Mouse (Mus musculus) heart, postnatal 0 days (tissue): Measurements from ENCODE around the gene Tex26.

Experiments
- CTCF ChIP-seq: IDR thresholded peaks from 2 replicates; pipeline ENCODE4 v1.5.1; 2016; ENCODE audit warnings: antibody characterized with exemption, control low read depth, low read depth
- EP300 ChIP-seq: IDR thresholded peaks from 2 replicates; pipeline ENCODE4 v1.6.1; 2016; ENCODE audit warnings: antibody characterized with exemption, low read depth

GRCm38 (mm10) chr5:149427277-149428060, 12.0 kb upstream of the Tex26 start:
- TF ChIP-seq EP300 (no peak), CTCF (no peak)
